Mouse (Mus musculus) adrenal gland, adult (tissue): ENCODE data around the gene Rgs10.
A peak's percentile ranks its signal among the peaks of the same experiment; 100 is the strongest.
"Not testable (repeated sequence)": the region's sequence is repeated elsewhere in the genome, so short reads cannot be mapped to it uniquely, and the experiment has no call there.

ENCODE experiments used
- DNase-seq, 2 experiments: peaks; one replicate each; pipeline ENCODE4 v3.0.0; 2022 to 2023; ENCODE audit warnings: low spot score in 1 of 2; ENCODE audit not compliant: inconsistent age in 2 of 2

The Rgs10 gene

DNA sequence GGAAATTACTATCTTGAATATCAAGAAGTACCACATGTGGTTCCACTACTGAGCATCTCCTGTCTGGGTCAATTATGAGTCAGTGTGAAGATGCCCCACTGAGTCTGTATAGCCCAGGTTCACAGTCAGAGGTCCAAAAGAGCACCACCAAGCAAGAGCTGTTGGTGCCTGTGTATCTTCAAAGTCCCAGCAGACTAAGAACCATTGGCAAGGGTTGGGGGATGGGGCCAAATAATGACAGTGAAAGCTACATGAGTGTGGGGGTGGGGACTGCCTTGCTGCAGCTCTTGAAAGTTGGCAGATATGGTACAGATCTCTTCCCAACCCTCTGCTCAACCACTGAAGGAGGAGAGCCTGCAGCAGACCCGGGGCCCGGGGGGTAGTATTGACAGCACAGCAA, 72.0 kb downstream of the Rgs10 start:
- DNase-seq, result no peak

DNA sequence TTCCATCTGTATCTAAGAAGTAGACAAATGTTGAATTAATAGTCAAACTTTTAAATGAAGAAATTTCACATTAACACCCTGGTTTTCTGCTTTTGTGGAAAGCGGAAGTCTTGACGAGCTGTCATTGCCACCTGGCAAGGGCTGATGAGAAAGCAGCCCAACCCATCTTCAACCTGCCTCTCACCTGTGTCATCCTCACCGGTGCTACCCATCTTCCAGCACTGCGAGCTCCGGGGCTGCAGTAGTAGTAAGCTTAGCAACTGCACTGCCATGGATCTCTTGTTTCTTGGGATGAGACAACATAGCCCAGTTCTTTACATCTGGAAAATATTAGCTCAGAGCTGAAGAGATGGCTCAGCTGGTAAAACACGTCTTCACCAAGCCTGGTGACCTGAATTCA, 72.9 kb downstream of the Rgs10 start:
- DNase-seq, result no peak

DNA sequence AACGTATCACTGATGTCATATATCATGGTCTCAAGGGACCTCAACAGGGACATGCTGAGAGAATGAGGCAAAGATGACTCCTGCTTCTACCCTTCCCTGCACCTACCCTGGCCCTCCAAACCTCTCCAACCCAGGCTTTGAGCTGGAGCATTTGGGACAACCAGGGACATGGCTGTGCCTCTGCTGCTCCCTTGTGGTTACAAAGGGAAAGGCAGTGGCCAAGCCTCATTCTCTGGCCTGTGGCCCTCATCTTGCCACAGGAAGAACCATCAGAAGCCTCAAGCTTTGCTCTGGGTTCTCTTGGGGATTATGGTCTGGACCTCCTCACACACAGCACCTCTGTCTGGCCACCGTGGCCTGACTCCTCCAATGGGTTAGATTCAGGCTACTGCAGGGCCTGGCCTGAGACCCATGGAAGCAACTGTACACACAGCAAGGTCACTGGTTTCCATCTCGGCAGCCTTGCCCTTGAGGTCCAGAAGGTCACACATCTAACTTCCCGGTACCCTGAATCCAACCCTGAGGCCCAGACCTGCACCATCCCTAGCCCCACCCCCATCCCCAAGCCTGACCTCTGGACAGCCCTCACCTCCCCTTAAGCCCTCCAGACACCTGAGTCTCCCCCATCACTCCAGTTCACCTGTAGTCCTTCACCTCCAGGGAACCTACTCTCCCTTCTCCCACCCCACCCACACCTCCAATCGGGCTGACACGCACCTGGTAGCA, 73.5 kb downstream of the Rgs10 start:
- DNase-seq, result peak; percentile 77 to 94

GRCm38 (mm10) chr7:128344488-128344887, 74.1 kb downstream of the Rgs10 start:
- no peak for DNase-seq

GRCm38 (mm10) chr7:128342691-128343090, 75.9 kb downstream of the Rgs10 start:
- not testable (repeated sequence) for DNase-seq

GRCm38 (mm10) chr7:128340321-128340720, 78.2 kb downstream of the Rgs10 start:
- DNase-seq, result not testable (repeated sequence)

DNA sequence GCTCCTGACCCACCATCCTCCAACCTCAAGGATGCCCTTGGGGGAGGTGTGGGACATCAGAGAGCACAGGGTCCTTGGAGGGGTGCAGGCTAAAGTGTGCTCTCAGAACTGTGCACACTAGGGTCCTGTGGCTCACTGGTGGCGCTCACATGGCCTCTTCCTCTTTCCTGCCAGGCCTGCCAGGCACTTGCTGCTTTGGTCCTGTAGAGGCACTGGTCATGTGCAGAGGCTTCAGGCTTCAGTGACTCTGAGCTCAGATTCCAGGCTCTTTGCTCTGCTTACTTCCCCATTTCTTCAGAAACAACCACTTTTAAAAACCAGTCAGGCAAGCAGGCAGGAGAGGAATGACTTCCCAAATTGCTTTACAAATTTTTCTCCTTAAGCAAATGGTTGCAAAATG, 85.7 kb downstream of the Rgs10 start:
- peak in 1 of 2 experiments; percentile 19 for DNase-seq

DNA sequence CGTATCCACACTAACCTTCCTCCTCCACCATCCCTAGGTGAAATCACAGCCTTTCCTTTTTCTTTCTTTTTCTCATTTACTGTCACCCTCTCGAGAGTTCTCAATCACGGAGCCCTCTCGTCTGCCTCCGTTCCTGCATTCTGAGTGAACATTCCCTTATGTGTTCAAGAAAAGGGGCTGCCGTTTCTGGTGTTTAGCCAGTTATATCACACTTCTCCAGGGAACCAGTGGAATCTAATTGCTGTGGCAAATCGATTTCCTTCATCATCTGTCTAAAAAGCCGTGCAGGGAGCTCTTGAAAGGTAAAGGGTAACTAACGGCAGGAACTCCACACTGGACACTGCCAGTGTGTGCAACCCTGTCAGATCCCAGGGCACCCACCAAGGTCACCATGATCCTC, 87.6 kb downstream of the Rgs10 start:
- DNase-seq, result peak in 1 of 2 experiments; percentile 28

DNA sequence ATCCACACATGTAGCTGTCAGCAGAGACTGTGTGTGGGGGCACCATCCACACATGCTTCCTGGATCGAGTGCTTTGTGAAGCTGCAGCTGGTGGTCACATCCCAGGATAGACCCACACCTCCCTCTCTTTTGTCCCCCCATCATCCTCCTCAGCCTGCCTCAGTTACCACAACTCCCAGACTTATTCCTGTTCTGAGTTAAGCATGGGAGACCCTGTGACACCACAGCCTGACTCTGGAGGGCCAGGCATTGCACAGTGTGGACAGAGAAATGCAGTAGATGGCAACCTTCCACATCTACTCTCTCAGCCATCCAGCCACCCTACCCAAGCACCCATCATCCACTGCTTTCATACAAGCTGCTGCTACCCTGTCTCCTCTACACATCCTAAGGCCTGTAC, 93.6 kb downstream of the Rgs10 start:
- DNase-seq, result no peak
